Mouse (Mus musculus) layer of hippocampus, postnatal 25 days (tissue): Measurements from ENCODE around the gene D2hgdh. TPM values are rescaled to one million over a fixed set of nuclear protein-coding genes. Genes with fewer than 3 reads are reported as not detected.
"Not testable (repeated sequence)": the region's sequence is repeated elsewhere in the genome, so short reads cannot be mapped to it uniquely, and the experiment has no call there.

Source experiments
- DNase-seq, 2 experiments: peaks; one replicate each; pipeline ENCODE4 v3.0.0; 2022; ENCODE audit warnings: mixed read lengths in 2 of 2, low spot score in 1 of 2; ENCODE audit errors: extremely low spot score in 1 of 2
- total RNA-seq, 2 experiments: library from RNA; stranded (reverse); gene quantifications; 2 replicates each; pipeline ENCODE4 v1.2.3; 2021

D2hgdh gene
- total RNA-seq, 2 experiments from 2014 or later: 13.9 to 14.9 TPM

DNA sequence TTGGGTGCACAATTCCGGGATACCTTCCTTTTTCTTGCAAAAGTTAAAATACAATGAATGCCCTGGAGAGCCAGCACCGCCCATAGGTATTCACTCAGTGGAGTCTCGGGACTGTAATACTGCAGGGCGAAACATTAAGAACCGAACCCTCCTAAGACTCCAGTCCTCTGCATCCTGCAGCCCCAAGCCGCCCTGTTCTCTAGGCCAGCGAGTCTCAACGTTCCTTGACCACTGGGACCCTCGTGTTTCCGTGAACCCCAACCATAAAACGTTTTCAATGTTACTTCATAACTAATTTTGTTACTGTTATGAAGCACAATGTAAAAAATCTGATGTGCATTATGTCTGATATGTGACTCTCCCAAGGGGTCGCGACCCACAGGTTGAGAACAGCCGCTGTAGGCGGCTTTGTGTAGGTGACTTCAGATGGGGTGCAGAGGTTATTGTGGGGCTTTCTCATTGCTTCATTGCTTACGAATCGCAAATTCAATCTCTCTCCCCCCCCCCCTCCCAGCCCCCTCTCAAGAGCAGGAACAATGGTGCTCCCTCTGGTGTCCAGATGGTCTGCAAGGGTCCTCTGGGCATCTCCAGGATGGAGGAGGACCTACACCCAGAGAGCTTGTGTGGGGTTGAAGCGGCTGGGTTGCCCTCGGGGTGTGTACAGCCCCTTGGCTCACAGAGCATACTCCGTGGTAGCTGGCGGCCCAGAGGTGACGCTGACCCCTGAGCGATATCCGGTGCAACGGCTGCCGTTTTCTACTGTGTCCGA, 1.2 kb downstream of the D2hgdh start:
- DNase-seq: no peak

DNA sequence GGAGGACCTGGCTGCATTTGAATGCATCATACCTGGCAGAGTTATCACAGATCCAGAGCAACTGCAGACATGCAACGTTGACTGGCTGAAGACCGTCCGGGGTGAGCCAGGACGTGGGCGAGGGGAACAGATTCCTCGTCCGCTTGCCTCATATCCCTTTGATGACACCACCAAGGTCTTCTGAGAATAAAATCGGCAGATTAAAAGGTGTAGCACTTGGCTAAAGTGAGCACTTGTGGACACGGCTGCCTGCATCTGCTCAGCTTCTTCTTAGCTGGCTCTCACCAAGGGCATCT, 1.8 kb downstream of the D2hgdh start:
- DNase-seq: no peak

DNA sequence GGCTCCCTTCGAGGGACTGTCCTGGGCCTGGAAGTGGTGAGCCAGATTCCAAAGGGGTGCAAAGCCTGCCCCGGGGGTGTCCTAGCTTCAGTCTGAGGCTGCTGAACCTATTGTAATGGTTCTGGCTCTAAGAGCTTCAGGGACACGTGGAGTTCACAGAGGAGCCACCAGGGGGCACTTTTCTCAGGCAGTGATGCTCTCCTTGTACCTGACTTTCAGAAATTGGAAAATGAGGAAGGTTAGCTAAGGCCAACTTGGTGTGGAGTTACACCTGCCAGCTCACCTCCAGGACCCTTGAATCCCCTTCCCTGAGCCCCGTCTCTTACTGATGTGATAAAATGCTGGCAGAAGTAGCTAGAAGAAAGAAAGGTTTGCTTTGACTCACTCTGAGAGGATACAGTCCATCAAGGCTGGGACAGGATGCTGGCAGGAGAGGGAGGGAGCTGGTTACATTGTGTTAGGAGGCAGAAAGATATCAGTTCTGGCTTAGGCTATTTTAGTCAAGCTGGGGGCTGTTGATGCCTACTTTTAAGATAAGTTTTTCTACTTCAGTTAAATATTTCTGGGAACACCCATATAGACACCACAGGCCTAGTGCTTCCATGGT, 8.1 kb downstream of the D2hgdh start:
- not testable (repeated sequence) for DNase-seq

- no peak for DNase-seq
Observed at GRCm38 (mm10) chr1:93834671-93835150, 10.0 kb downstream of the D2hgdh start.

- DNase-seq: no peak
Observed at GRCm38 (mm10) chr1:93835211-93835610, 10.5 kb downstream of the D2hgdh start.

- DNase-seq: no peak
Observed at GRCm38 (mm10) chr1:93835876-93836531, 11.3 kb downstream of the D2hgdh start.

DNA sequence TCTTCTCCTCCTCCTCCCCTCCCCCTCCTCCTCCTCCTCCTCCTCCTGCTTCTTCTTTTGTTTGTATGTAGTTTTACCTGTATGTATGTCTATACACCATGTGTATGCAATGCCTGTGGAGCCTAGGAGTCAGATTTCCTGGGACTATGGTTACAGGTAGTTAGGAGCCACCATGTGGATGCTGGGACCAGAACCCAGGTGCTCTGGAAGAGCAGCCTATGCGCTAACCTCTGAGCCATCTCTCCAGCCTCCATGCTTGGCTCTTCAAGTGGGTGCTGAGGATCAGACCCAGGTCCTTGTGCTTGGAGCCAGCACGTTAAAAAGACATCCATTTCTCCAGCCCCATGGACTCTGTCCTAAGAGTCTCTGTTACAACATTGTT, 11.8 kb downstream of the D2hgdh start:
- no peak for DNase-seq

DNA sequence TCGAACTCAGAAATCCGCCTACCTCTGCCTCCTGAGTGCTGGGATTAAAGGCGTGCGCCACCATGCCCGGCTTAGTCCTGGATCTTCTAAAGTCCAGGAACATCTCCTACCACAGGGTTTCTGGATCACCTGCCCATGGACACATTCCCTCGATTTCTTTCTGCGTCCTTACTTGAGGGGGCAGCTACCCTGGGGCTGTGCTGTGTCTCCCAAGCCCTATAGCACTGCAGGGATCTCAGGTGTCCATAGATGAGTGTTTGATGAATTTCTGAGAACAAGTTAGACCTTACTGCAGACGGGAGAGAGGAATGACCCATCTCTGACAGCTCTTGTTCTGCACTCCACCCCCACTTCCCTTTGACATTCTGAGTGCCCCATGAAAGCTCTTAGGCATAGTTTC, 12.6 kb downstream of the D2hgdh start:
- DNase-seq: no peak

- not testable (repeated sequence) for DNase-seq
Observed at GRCm38 (mm10) chr1:93838569-93838968, 13.9 kb downstream of the D2hgdh start.

GRCm38 (mm10) chr1:93845766-93846366, 21.2 kb downstream of the D2hgdh start:
- DNase-seq: not testable (repeated sequence)

GRCm38 (mm10) chr1:93855790-93856189, 31.1 kb downstream of the D2hgdh start:
- DNase-seq: not testable (repeated sequence)

DNA sequence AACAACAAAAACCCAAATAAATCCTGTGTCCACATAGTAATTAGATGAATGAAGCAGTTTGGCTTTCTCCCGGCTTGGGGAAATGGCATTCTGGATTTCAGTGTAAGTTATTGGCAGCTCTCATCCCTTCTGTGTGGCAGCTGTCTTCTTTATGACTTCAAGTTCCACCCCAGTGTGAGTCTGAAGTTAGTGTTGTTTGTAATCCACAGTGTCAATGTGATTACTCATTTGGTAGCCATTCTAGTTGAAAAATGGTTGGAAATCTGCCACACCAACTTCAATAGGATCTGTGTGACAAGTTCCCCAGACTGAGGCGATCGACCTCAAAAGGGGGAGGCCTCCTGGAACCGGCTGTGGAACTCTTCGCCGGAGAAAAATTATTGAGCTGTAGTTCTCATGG, 32.7 kb downstream of the D2hgdh start:
- DNase-seq: no peak

DNA sequence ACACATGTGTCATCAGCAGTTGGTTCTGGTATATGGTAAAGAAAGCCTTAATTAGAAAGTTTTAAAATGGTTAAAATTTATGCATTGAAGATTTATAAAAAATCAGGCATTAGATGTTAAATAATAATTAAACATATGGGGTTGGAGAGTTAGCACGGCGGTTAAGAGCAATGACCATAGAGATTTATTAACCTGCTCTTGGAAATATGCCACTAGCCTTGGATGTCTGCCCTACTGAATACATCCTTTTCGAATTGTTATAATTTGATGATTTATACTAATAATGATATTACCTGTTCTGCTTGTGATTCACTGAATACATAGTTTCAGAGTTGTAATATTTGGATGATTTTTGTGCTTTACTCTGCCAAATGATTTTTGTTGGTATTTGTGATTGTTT, 33.3 kb downstream of the D2hgdh start:
- DNase-seq: no peak

GRCm38 (mm10) chr1:93859619-93860018, 34.9 kb downstream of the D2hgdh start:
- DNase-seq: no peak

DNA sequence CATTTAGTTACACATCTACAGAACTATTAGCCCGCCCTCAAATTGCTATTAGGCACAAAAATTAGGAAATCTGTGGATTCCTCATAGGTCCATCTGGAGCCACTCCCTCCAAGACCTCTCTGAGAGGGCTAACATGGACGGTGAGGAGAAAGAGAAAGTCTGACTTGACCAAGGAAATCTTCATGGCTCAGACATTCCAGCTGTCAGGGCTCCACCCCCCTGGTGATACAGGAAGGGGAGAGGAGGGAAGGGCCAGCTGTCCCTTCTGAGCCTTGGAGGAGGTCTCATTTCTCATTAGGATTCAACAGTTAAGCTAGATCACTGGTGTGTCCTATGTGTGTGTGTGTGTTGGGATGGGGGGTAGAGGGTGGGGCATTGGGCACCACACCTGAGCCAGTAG, 36.3 kb downstream of the D2hgdh start, which contains the start of gene Gal3st2:
Gene Gal3st2 (plus strand): TSS at position 259 of the 400 bp plus-strand sequence.
- not testable (repeated sequence) for DNase-seq

GRCm38 (mm10) chr1:93871594-93872105, 46.9 kb downstream of the D2hgdh start:
- DNase-seq: not testable (repeated sequence)

DNA sequence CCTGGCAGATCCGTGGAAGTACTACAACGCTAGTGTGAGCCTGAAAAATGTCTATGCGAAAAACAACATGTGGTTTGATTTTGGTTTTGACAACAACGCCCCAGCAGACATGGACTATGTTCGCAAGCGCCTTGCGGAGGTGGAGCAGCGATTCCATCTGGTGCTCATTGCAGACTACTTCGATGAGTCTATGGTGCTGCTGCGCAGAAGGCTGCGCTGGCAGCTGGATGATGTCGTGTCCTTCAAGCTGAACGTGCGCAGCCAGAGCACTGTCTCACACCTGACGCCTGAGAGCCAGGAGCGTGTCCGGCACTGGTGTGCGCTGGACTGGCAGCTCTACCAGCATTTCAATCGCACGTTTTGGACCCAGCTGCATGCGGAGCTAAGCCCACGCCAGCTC, 49.7 kb downstream of the D2hgdh start:
- DNase-seq: not testable (repeated sequence)

DNA sequence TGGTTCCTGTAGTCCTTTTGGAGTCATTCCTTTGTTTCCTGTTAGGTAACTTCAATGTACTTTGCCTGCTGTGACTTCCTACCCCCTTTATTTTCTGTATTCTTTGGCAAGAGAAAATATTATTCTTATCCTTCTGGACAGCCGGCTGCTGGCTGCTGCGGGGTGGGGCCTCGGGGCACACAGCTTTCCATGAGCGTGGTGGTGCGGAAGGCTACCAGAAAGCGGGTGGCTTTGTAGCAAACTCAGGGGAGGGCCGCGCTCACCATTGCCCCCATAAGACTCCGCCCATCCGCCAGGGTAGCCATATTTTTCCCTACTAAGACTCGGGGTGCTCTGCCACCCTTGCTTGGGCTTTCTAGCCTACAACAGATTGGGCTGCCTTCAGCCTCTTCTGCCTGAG, 57.1 kb downstream of the D2hgdh start:
- DNase-seq: not testable (repeated sequence)

DNA sequence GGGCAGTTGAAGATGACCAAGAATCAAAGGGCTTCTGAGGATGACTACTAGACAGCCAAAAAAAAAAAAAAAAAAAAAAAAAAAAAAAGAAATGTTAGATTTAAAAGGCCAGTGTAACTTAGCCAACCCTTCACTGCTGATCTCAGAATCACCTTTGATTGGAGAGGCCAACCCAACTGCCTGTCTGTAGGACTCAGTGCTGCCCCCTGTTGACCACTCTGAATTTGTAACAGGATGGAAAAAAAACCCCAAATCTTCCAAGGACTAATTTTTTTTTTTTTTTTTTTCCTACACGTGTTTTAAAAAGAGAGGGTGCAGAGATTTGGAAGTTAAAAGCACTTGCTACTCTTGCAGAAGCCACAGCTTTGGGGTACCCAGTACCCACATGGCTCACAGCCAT, 66.2 kb downstream of the D2hgdh start:
- DNase-seq: not testable (repeated sequence)

GRCm38 (mm10) chr1:93897395-93897794, 72.7 kb downstream of the D2hgdh start:
- DNase-seq: not testable (repeated sequence)

DNA sequence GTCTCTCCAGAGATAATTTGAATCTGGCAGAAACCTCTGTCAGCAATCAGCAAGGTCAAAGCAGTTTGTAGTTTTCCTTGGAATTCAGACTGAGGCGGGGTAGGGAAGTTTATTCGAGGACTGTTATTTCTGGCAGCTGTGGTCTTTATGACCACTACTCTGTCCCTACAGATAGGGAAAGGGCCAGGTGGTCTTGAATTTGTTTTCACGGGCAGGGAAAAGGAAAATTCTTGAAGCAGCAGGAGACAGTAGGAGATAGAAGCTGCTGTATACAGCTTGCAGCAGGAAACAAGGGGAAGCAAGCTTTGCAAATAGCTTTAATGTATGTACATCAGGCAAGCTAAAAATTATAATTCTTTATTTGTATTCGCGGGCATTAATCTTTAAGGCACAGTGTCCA, 76.6 kb downstream of the D2hgdh start:
- DNase-seq: not testable (repeated sequence)
